Mouse (Mus musculus): ENCODE data around the gene Fbxw4.

The Fbxw4 gene

DNA sequence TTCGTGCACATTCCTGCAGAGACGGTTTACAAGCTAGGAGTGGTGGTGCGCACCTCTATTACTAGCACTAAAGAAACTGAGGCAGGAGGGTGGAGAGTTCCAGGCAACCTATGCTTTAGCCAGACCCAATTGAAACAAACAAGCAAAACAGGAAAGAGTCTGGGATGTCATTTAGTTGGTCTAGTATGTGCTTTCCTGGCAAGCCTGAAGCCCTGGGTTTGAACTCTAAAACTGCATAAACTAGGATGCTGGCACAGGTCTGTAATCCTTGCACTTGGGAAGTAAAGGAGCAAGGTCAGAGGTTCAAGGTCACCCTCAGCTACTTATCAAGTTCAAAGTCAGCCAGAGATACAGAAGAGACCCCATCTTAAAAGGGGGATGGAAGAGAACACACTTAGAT, 118.1 kb downstream of the Fbxw4 start:
- no peak for DNase-seq (ENCODE audit: low read depth in 1 of 2, low spot score in 2 of 2)

DNA sequence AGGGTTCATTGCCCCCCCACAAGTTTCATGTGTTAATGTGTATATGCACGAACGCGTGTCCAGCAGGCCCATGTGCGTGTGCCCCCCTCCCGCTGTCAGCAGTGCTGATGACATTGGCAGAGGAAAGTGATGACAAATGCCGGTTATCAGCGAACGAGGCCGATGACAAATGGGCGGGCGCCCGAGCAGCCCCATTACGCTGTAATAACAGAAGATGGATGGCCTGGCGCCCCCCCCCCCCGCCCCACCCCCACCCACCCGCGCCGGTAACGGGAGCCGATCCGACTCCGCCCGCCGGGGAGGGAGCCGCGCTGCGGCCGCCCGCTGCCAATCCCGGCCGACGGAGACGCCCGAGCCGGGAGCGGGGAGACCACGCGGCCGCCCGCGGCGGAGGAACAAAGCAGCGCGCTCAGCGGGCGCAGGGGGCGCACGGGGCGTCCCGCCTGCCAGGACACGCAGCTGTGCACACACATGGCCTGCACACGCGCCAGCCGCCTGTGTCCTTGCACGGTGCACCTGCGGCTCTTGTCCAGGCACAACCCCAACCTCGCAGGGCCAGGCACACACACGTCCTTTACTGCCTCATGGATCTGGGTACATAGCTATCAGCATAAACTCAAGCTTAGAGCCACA, 118.6 kb downstream of the Fbxw4 start:
- DNase-seq (ENCODE audit: low read depth in 1 of 2, low spot score in 2 of 2), result no peak

DNA sequence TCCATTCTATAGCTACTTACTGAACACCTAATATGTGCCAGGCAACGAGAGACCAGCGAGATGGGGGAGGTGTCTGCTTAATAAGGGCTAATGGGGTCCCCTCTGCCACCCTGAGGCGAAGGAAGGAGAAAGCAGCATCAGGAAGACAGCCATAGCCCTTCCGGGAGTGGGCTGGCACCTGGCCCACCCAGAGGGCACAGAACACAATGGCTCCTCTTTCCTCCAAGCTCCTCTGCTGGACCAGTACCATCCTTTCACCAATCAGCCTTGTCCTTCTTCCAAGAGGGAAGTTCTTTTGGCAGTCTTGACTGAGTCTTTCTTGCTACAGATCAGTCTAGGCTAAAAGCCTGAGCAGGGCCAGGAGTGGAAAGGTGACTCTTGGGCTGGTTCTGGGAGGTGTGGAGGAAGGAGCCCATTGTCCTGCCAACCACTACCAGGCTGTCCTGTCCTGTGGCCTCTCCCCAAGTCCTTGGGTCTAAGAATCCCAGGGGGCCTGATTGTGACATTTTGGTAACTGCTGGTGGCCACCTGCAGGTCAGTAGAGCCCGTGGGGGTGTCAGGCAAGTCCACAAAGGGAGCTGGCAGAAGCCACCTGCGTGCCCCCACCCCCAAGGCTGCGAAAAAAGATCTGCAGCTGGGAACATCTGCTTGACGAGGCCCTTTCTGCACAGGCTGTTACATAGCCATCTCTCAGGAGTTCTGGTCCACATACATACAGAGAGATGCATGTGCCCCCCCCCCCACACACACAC, 119.3 kb downstream of the Fbxw4 start:
- DNase-seq (ENCODE audit: low read depth in 1 of 2, low spot score in 2 of 2), result no peak

DNA sequence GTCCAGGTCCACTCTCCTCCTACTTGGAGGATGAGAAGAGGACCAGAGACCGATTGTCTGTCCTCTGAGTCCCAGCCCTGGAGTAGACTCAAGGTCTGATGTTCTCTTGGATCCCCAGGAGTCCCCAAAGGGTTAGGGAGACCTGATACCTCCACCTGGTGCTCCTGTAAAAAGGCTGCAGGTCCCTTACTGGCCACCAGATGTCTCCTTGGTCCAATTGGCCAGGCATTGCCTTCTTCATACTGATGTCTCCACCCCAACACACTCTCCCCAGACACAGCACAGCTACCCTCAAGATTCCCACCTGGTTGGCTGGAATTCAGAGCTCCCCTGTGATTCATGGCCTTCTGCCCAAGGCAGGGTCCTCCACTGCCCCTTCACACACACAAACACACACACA, 122.6 kb downstream of the Fbxw4 start:
- DNase-seq (ENCODE audit: low read depth in 1 of 2, low spot score in 2 of 2), result no peak

DNA sequence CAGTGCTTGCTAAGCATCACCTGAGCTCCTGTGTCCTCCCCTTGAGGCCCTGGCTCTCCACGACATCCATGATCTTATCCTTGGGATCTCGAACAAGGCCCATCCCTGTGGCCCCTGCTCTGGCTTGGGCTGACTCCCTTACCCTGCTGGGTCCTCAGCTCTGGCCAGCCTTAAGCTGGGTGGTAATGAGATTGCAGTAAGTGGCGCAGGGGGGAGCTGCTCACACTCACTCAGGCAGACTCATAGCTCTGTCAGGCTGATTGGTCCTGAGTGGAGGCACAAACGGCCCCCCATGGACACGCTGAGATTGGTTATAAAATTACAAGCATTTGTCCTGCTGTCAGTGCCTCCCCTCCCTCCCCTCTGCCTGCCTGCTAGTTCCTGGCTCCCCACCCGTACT, 124.2 kb downstream of the Fbxw4 start:
- no peak for DNase-seq (ENCODE audit: low read depth in 1 of 2, low spot score in 2 of 2)

DNA sequence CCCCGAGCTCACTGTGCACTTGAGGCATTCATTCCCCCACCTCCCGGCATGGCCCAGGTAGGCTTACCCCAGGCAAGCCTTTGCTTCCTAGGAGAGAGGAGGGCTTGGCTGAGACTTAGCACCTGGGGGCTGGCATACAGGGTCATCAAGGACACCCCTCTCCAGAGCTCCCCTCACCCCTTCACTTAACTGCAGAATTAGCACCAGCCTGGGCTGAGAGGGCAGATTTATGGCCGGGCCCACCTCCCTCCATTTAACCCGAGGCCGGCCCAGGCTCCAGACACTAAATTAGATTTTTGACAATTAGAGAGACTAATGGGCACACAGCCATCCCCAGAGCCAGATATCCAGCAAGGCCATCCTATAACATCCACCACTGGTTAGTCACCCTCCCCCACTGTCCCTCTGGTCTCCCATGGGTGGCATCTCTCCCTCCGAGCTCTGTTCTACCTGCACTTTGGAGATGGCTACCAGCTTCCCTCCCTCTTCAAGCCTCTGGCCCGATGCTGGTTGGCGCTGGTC, 124.8 kb downstream of the Fbxw4 start:
- DNase-seq (ENCODE audit: low read depth in 1 of 2, low spot score in 2 of 2), result no peak

DNA sequence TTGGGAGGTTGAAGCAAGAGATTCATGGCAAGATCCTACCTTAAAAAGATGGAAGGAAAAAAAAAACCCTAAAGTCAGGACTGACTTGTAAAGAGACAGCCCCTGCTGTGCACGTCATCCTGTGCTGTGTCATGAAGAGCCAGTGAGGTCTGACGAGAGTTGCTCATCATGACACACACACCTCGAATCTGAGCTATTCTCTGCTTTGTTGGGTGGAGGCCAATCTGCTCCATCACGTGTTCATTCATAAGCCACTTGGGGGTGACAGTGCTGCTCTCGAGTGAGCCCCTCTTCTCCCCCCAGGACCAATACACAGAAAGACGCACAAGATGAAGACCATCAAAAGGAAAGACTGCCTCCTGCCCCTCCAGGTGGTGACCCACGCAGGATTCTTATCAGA, 126.5 kb downstream of the Fbxw4 start:
- DNase-seq (ENCODE audit: low read depth in 1 of 2, low spot score in 2 of 2), result no peak

DNA sequence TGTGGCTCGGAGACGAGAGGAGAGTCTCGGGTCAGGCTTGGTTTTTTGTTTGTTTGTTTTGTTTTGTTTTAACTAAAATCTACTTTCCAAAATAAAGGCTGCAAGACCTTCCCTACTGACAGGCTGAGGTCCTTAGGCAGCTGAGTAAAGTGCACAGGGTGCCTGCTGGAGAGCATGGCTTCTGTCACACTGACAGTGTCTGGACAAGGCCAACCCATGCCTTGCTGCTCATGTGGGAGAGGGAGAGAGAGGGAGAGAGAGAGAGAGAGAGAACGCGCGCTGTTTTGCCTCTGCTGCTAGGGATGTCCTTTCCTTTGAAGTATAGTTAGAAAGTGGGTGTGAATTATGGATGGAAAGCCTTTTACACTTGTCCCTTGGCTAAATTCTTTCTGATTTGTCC, 128.6 kb downstream of the Fbxw4 start:
- DNase-seq (ENCODE audit: low read depth in 1 of 2, low spot score in 2 of 2), result no peak

DNA sequence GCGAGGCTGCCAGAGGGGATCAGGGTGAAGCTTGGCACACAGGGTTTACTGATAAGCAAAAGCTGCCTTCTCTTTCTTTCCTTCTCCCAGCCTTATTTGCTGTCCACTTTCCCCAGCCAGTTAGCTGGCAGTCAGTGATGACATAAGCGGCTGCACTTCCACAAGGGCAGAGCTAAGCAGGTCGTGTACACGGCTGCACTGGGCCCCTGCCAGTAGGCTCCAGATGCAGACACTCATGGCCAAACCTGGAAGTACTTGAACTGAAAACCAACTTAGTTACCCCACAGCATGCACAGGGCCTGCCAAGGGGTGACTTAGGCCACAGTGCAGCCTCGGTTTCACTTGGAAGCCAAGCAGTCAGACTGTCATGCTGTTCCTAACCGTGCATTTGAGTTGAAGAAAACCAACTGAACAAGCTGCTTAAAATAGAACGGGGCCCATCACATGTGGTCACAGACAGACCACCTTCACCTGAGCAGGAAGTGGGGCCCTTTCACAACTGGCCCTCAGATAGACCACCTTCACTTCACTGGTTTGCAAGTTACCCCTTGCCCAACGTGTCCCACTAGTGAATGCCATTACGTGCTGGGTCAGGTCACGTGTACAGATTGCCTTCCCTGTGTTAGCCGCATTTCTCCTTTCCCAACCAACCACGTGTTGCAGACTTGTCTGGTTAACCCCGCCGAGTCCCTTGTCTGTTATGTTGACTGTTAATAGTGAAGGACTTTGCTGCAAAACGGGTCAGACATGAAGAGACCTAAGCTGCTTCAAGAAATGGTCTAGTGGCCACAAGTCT, 129.7 kb downstream of the Fbxw4 start:
- DNase-seq (ENCODE audit: low read depth in 1 of 2, low spot score in 2 of 2), result no peak

DNA sequence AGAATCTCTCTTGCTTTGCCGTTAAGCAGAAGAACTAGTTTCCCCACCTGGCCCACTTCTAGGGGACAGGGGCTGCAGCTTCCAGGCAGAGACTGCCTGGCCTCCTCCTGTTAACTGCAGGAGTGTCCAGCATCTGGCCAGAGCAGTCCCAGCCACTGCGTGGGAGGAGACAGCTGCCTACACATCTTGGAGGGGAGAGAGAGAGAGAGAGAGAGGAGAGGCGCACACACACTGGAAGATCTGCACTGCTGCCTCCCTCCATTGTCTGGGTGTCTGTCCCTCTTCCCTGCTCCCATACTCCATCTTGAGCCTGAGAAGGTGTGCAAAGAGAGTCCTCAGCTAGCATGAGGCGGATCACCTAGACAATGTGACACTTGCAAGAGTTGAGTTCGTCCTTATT, 130.8 kb downstream of the Fbxw4 start:
- no peak for DNase-seq (ENCODE audit: low read depth in 1 of 2, low spot score in 2 of 2)

Measured in monocyte, adult 2 months (primary cell).